Mouse (Mus musculus): ENCODE results near the gene Hibadh. TPM values are rescaled to one million over a fixed set of nuclear protein-coding genes. Genes with fewer than 3 reads are reported as not detected.

Gene Hibadh
- polyA plus RNA-seq, 1 experiment from 2014 or later: 116 TPM

DNA sequence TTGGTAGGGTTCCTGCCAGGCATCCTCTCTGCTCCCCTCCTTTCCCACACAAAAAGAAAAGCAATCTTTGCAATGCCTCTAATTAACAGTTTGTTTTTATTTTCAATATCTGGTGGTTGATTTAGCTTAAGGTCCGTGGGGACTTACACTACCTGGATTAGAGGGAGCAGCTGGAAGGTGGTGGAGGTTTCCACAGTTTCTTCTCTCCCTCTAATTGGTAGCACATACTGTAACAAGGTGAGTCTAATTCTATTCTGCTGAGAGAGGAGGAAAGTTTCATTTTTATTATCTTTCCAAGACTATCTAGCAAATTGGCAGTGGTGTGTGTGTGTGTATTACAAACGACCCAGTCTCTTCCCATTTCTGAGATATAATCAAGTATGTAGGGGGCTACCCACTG lies 116.0 kb downstream of the Hibadh start:
- no peaks in the 10 kb centered on the region for H3K9me3 ChIP-seq (replicated peaks; ENCODE audit: control insufficient read depth, low read length)
- no peak overlapping the region for H3K9ac ChIP-seq (ENCODE audit: low read length)
- no peaks in the 10 kb centered on the region for H3K4me1 ChIP-seq (ENCODE audit: control insufficient read depth, insufficient read depth, low read length)
- H3K27me3 ChIP-seq (ENCODE audit: control insufficient read depth, insufficient read depth, low read length): no peaks in the 10 kb centered on the region
- H3K4me3 ChIP-seq (replicated peaks; ENCODE audit: low read length): no peak overlapping the region
- WGBS: 44% methylated on average over 2 of the region's 2 CpGs
- H3K4me2 ChIP-seq (ENCODE audit: low read depth, low read length): no peak overlapping the region
- H3K36me3 ChIP-seq (ENCODE audit: control insufficient read depth, insufficient read depth, low read length): no peaks in the 10 kb centered on the region
- H3K27ac ChIP-seq (ENCODE audit: low read length): no peak overlapping the region
- no peak for ATAC-seq (ENCODE audit: insufficient read depth, low FRiP score)

DNA sequence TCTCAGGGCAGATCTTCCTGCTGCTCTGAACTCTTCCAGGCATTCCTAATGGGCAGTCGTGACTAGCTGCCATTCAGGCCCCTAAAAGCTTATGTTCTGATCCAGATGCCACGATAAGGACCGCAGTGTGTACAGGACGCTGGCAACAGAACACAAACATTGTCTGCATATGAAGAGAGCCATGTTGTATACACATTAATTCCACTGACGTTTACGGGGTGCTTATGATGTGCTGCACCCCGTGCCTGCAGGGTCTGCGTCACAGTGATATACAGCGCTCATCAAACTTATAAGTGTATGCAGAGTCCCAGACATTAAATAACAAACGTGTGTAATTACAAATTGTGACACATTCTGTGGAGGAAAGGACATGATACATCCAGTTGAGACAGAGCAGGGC lies 121.5 kb downstream of the Hibadh start:
- H3K9me3 ChIP-seq (replicated peaks; ENCODE audit: control insufficient read depth, low read length): no peaks in the 10 kb centered on the region
- no peaks in the 10 kb centered on the region for H3K36me3 ChIP-seq (ENCODE audit: control insufficient read depth, insufficient read depth, low read length)
- H3K4me1 ChIP-seq (ENCODE audit: control insufficient read depth, insufficient read depth, low read length): no peaks in the 10 kb centered on the region
- no peak overlapping the region for H3K4me2 ChIP-seq (ENCODE audit: low read depth, low read length)
- no peak overlapping the region for H3K9ac ChIP-seq (ENCODE audit: low read length)
- H3K4me3 ChIP-seq (replicated peaks; ENCODE audit: low read length): no peak overlapping the region
- H3K27ac ChIP-seq (ENCODE audit: low read length): no peak overlapping the region
- WGBS: 62% methylated on average over 10 of the region's 10 CpGs
- ATAC-seq (ENCODE audit: insufficient read depth, low FRiP score): no peak
- no peaks in the 10 kb centered on the region for H3K27me3 ChIP-seq (ENCODE audit: control insufficient read depth, insufficient read depth, low read length)

DNA sequence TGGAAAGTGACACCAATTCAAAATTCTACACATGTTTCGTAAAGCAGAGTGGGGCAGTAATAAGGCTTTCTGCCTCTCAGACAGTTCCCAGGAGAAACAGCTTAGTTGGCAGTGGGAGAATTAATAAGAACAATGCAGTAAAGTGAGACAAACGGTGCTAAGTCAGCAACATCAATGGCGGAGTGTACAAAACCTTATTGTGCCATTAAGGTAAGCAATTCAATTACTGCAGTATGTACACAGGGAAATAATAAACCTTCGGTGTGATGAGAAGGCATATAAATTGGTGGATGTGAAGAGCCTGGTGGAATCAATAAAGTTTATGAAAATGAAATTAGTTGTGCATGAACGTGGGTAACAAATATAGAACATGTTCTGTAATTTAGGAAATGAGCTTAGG lies 122.9 kb downstream of the Hibadh start:
- no peak for ATAC-seq (ENCODE audit: insufficient read depth, low FRiP score)
- Histone ChIP-seq H3K4me3 (replicated peaks; ENCODE audit: low read length) (no peak overlapping the region), H3K27ac (ENCODE audit: low read length) (no peak overlapping the region), H3K9ac (ENCODE audit: low read length) (no peak overlapping the region), H3K36me3 (ENCODE audit: control insufficient read depth, insufficient read depth, low read length) (no peaks in the 10 kb centered on the region), H3K9me3 (replicated peaks; ENCODE audit: control insufficient read depth, low read length) (no peaks in the 10 kb centered on the region), H3K4me2 (ENCODE audit: low read depth, low read length) (no peak overlapping the region), H3K27me3 (ENCODE audit: control insufficient read depth, insufficient read depth, low read length) (no peaks in the 10 kb centered on the region), H3K4me1 (ENCODE audit: control insufficient read depth, insufficient read depth, low read length) (no peaks in the 10 kb centered on the region)
- 85% methylated on average over 5 of the region's 5 CpGs for WGBS

DNA sequence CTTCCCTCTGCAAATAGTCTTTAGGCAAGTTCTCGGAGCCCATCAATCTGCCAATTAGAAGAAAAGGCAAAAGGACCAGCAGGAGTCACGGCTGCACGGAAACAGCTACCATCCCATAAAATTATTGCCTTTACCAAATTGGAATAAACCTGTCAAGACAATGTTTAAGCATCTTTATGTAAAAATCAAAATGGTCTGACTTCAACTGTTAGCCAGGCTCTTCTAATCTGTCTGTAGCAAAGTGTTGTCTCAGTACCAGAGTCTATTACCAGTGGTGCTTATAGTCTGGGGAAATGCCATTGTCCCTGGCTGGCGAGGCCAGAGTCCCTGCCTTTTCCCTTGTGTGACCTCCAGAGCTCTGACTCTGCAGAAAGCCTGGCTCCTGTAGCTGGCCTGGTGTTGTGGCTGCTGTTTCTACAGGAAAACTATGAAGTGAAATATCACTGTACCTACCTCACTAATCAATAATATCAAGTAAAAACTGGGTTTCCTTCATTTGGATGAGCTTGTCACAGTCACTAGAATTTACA lies 126.2 kb downstream of the Hibadh start:
- no peak overlapping the region for H3K9ac ChIP-seq (ENCODE audit: low read length)
- H3K27ac ChIP-seq (ENCODE audit: low read length): no peak overlapping the region
- WGBS: 42% methylated on average over 4 of the region's 4 CpGs
- no peak overlapping the region for H3K4me2 ChIP-seq (ENCODE audit: low read depth, low read length)
- ATAC-seq (ENCODE audit: insufficient read depth, low FRiP score): no peak
- H3K9me3 ChIP-seq (replicated peaks; ENCODE audit: control insufficient read depth, low read length): no peaks in the 10 kb centered on the region
- no peaks in the 10 kb centered on the region for H3K27me3 ChIP-seq (ENCODE audit: control insufficient read depth, insufficient read depth, low read length)
- no peaks in the 10 kb centered on the region for H3K36me3 ChIP-seq (ENCODE audit: control insufficient read depth, insufficient read depth, low read length)
- no peak overlapping the region for H3K4me3 ChIP-seq (replicated peaks; ENCODE audit: low read length)
- H3K4me1 ChIP-seq (ENCODE audit: control insufficient read depth, insufficient read depth, low read length): no peaks in the 10 kb centered on the region

DNA sequence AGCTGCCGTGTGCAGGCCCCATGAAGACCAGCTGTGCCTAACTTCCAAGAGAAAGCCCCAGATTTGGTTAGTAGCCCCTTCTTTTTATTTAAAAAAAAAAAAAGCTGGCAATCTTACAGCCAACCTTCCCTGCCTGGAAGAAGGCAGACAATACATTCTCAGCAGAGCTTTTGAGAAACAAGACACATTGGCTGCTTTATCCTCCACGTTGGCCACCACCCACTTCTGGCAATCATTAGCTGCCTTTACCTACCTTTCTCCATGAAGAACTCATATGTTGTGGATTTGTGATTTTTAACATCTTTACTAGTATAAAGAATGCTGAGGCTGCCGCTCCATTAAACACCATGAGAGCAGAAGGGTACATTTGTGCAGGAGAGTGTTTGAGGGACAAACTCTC lies 131.4 kb downstream of the Hibadh start:
- Histone ChIP-seq H3K4me2 (ENCODE audit: low read depth, low read length) (no peak overlapping the region), H3K36me3 (ENCODE audit: control insufficient read depth, insufficient read depth, low read length) (no peaks in the 10 kb centered on the region), H3K9ac (ENCODE audit: low read length) (no peak overlapping the region), H3K27ac (ENCODE audit: low read length) (no peak overlapping the region), H3K27me3 (ENCODE audit: control insufficient read depth, insufficient read depth, low read length) (no peaks in the 10 kb centered on the region), H3K4me1 (ENCODE audit: control insufficient read depth, insufficient read depth, low read length) (no peaks in the 10 kb centered on the region), H3K9me3 (replicated peaks; ENCODE audit: control insufficient read depth, low read length) (no peaks in the 10 kb centered on the region), H3K4me3 (replicated peaks; ENCODE audit: low read length) (no peak overlapping the region)
- 83% methylated on average over 3 of the region's 3 CpGs for WGBS
- ATAC-seq (ENCODE audit: insufficient read depth, low FRiP score): no peak

DNA sequence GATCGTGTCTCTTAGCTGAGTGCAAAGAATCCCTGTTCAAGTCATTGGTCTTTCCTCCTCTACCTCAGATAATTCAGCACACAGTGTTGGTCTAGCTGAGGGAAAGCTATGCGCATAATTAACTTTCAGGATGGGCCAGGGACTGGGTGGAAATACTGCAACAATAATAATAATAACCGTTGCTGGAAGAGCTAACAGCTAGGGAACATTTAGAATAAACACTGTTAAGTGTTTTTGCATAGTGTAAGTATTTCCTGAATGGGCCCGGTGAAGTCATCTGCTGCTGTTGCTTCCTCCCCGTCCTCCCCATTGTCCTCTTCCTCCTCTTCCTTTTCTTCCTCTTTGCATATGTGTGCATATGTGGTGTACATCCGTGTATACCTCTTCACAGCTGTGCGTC lies 132.2 kb downstream of the Hibadh start:
- Histone ChIP-seq H3K9me3 (replicated peaks; ENCODE audit: control insufficient read depth, low read length) (no peaks in the 10 kb centered on the region), H3K9ac (ENCODE audit: low read length) (no peak overlapping the region), H3K4me2 (ENCODE audit: low read depth, low read length) (no peak overlapping the region), H3K27me3 (ENCODE audit: control insufficient read depth, insufficient read depth, low read length) (no peaks in the 10 kb centered on the region), H3K4me3 (replicated peaks; ENCODE audit: low read length) (no peak overlapping the region), H3K4me1 (ENCODE audit: control insufficient read depth, insufficient read depth, low read length) (no peaks in the 10 kb centered on the region), H3K36me3 (ENCODE audit: control insufficient read depth, insufficient read depth, low read length) (no peaks in the 10 kb centered on the region), H3K27ac (ENCODE audit: low read length) (no peak overlapping the region)
- 81% methylated on average over 7 of the region's 7 CpGs for WGBS
- no peak for ATAC-seq (ENCODE audit: insufficient read depth, low FRiP score)

DNA sequence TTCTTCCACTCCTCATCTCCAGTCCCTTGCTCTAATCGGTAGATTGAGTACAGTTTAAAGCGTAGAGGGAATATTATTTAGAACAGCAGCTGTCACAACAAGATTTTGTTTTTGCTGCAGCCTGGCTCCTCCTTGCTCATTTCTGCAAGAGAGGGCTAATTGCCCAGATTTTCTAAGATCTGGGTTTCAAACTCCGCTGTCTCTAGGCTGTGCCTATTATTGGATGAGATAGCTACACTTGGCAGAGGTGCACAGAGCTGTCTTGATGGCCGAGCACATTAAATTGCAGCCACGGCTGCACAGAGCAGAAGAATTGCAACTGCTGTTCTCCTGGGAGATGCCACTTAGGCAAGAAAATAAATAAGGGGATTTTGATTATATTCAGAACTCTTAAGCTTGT lies 133.0 kb downstream of the Hibadh start:
- no peak overlapping the region for H3K27ac ChIP-seq (ENCODE audit: low read length)
- H3K9ac ChIP-seq (ENCODE audit: low read length): no peak overlapping the region
- H3K9me3 ChIP-seq (replicated peaks; ENCODE audit: control insufficient read depth, low read length): no peaks in the 10 kb centered on the region
- ATAC-seq (ENCODE audit: insufficient read depth, low FRiP score): no peak
- H3K4me1 ChIP-seq (ENCODE audit: control insufficient read depth, insufficient read depth, low read length): no peaks in the 10 kb centered on the region
- 61% methylated on average over 5 of the region's 5 CpGs for WGBS
- H3K4me2 ChIP-seq (ENCODE audit: low read depth, low read length): no peak overlapping the region
- no peaks in the 10 kb centered on the region for H3K27me3 ChIP-seq (ENCODE audit: control insufficient read depth, insufficient read depth, low read length)
- H3K4me3 ChIP-seq (replicated peaks; ENCODE audit: low read length): no peak overlapping the region
- no peaks in the 10 kb centered on the region for H3K36me3 ChIP-seq (ENCODE audit: control insufficient read depth, insufficient read depth, low read length)

DNA sequence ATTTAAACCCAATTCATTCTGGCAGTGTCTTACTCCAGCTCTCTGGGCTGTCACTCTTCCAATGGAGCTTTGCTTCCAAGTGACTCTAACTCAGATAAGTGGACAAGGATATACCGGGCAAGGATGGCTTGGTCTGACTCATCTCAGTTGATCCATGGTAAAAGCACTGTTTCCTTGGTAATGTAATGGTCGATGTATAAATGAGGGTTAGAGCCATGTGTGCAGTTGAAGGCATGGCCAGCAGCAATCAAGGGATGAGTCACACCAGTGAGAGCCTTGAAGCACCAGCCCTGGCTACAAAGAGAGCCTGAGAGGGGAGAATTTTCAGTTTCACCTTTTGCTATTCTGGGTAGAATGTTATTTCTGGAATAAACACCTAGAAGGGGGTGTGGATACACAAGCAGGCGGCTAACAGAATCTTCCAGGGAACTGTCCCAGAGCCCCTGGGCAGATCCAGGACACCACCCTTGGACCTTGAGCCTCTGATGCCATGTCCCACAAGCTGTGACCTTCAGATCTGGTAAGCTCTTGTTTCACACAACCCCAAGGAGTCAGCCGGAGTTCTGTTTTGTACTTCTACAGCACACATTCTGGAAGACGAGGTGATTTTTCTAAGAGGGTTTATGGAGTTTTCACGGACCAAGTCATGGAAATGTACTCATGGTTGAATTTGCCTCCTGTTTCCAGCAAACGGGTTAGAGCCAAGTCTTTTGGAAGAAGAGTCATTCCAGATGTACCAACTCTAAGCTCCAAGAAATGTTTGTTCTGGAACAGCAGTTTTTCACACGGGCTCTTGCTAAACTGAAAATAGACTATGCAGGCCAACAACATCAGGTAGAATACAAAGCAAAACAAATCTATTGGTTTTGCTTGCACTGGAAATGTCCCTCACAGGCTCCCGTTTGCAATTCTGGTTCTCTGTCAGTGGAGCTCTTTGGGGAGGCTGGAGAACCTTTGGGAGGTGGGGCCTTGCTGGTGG lies 134.1 kb downstream of the Hibadh start:
- 77% methylated on average over 9 of the region's 9 CpGs for WGBS
- Histone ChIP-seq H3K4me2 (ENCODE audit: low read depth, low read length) (no peak overlapping the region), H3K36me3 (ENCODE audit: control insufficient read depth, insufficient read depth, low read length) (no peaks in the 10 kb centered on the region), H3K27ac (ENCODE audit: low read length) (no peak overlapping the region), H3K4me1 (ENCODE audit: control insufficient read depth, insufficient read depth, low read length) (no peaks in the 10 kb centered on the region), H3K27me3 (ENCODE audit: control insufficient read depth, insufficient read depth, low read length) (no peaks in the 10 kb centered on the region), H3K9me3 (replicated peaks; ENCODE audit: control insufficient read depth, low read length) (no peaks in the 10 kb centered on the region), H3K9ac (ENCODE audit: low read length) (no peak overlapping the region), H3K4me3 (replicated peaks; ENCODE audit: low read length) (no peak overlapping the region)
- no peak for ATAC-seq (ENCODE audit: insufficient read depth, low FRiP score)

DNA sequence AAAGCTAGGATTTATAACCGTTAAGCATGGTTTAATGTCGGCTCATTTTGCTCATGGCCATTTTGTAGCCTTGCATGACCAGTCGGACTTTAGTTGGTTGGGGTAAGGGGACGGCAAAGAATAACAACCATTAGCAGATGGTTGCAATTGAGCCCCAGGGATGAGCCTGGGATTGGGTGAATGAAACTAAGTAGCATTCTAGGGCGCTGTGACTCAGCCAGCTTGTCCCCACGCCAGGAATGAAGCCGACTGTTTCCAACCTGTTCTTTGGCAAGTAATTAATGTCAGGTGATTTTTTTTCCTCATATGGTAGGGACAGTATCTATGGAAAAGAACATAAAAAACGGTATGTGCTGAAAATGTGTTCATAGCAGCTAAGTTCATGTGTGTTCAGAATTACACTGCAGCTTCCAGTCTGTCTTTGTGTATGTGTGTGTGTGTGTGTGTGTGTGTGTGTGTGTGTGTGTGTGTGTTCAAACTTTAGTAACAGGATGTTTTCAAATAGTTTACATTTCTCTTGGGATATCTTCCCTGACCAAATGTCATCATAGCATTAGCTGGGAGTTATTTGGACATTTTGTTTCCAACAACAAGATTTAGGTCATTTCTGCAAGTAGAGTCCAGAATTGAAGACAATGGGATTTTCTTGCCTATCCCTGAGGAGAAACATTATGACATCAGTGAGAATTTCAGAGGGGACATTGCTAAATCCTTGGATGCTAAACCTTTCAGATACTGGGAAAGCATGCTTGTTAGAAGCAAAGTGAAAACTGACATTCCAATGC lies 135.3 kb downstream of the Hibadh start:
- no peak overlapping the region for H3K27ac ChIP-seq (ENCODE audit: low read length)
- 74% methylated on average over 8 of the region's 8 CpGs for WGBS
- no peak overlapping the region for H3K9ac ChIP-seq (ENCODE audit: low read length)
- H3K9me3 ChIP-seq (replicated peaks; ENCODE audit: control insufficient read depth, low read length): no peaks in the 10 kb centered on the region
- H3K4me1 ChIP-seq (ENCODE audit: control insufficient read depth, insufficient read depth, low read length): no peaks in the 10 kb centered on the region
- H3K4me2 ChIP-seq (ENCODE audit: low read depth, low read length): no peak overlapping the region
- no peaks in the 10 kb centered on the region for H3K27me3 ChIP-seq (ENCODE audit: control insufficient read depth, insufficient read depth, low read length)
- no peak overlapping the region for H3K4me3 ChIP-seq (replicated peaks; ENCODE audit: low read length)
- no peak for ATAC-seq (ENCODE audit: insufficient read depth, low FRiP score)
- H3K36me3 ChIP-seq (ENCODE audit: control insufficient read depth, insufficient read depth, low read length): no peaks in the 10 kb centered on the region
